In the genomic region with DNA sequence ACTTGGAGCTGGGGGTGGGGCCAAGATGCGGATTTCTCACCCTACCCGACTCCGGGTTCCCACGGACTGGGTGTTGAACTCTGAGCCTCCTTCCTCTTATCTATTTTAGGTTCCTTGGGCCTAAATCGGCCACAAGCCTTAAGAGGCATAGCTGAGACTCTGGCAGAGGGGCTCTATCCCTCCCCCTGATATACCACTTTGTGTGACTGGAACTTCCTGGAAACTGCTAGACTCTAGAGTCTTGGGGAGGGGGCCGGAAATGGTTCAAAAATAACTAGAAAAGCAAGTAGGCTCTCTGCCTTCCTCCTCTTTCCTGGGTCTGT, we compare ENCODE assay signal across 8 mouse cellular contexts. TPM values are rescaled to one million over a fixed set of nuclear protein-coding genes. Genes with fewer than 3 reads are reported as not detected.
DNase-seq lines count a peak whose midpoint lies in the region; ATAC-seq and TF ChIP-seq lines count a peak whose summit lies in the region.

No protein-coding gene starts in this region.

- H3K4me3 ChIP-seq in forebrain, embryonic 14.5 days (ENCODE audit: low read depth, low read length): peak overlapping the region; percentile 83
- peak overlapping the region; percentile 60 to 78 for H3K4me3 ChIP-seq in liver, embryonic 14.5 days (ENCODE audit: insufficient read depth in 1 of 2, low read depth in 2 of 2, low read length in 2 of 2)

- no peak for TF ChIP-seq EP300 in liver, embryonic 14.5 days (IDR thresholded peaks at IDR 0.05; ENCODE audit: low read depth)

- TF ChIP-seq CTCF in liver, embryonic 14.5 days (IDR thresholded peaks at IDR 0.05; ENCODE audit: low read depth): no peak

- no peak for ATAC-seq in forebrain, embryonic 14.5 days
- peak; percentile 69 for ATAC-seq in inflammation-experienced regulatory T-cells, adult 6 months
- ATAC-seq in liver, embryonic 14.5 days (ENCODE audit: insufficient read depth): peak; percentile 67

- H3K27me3 ChIP-seq in forebrain, embryonic 14.5 days (replicated peaks; ENCODE audit: control insufficient read depth, insufficient read depth, low read length): no peaks in the 10 kb centered on the region
- no peaks in the 10 kb centered on the region for H3K27me3 ChIP-seq in liver, embryonic 14.5 days (ENCODE audit: control insufficient read depth, insufficient read depth, low read length)

- 16% methylated on average over 6 of the region's 6 CpGs for WGBS in forebrain, embryonic 14.5 days
- WGBS in liver, embryonic 14.5 days (ENCODE audit: insufficient replicate concordance): 4% methylated on average over 6 of the region's 6 CpGs

- H3K27ac ChIP-seq in forebrain, embryonic 14.5 days (ENCODE audit: low read depth, low read length): no peak overlapping the region
- peak overlapping the region; percentile 2 for H3K27ac ChIP-seq in liver, embryonic 14.5 days

- H3K4me2 ChIP-seq in forebrain, embryonic 14.5 days (ENCODE audit: low read length): peak overlapping the region; percentile 70
- peak overlapping the region; percentile 71 for H3K4me2 ChIP-seq in liver, embryonic 14.5 days (ENCODE audit: low read depth)

- peaks cover 12% of the 10 kb centered on the region for H3K4me1 ChIP-seq in forebrain, embryonic 14.5 days (ENCODE audit: control insufficient read depth, insufficient read depth, low read length)
- H3K4me1 ChIP-seq in liver, embryonic 14.5 days (replicated peaks; ENCODE audit: control insufficient read depth in 2 of 2, insufficient read depth in 2 of 2, low read length in 1 of 2): peaks cover 14 to 23% of the 10 kb centered on the region in 2 experiments

- H3K9me3 ChIP-seq in forebrain, embryonic 14.5 days (replicated peaks; ENCODE audit: control insufficient read depth, low read length): no peaks in the 10 kb centered on the region
- H3K9me3 ChIP-seq in liver, embryonic 14.5 days (ENCODE audit: control insufficient read depth, low read length): no peaks in the 10 kb centered on the region

- no peaks in the 10 kb centered on the region for H3K36me3 ChIP-seq in forebrain, embryonic 14.5 days (ENCODE audit: control insufficient read depth, insufficient read depth, low read length)
- no peaks in the 10 kb centered on the region for H3K36me3 ChIP-seq in liver, embryonic 14.5 days (replicated peaks; ENCODE audit: control insufficient read depth, insufficient read depth, low read depth)

- DNase-seq in frontal cortex, adult 2 months (ENCODE audit: extremely low spot score in 1 of 2, low spot score in 1 of 2): peak; percentile 13 to 20
- DNase-seq in frontal cortex, postnatal 14 days (ENCODE audit: low spot score in 2 of 2): no peak
- peak; percentile 45 for DNase-seq in adipocyte (ENCODE audit: low spot score)
- DNase-seq in forebrain, embryonic 14.5 days (ENCODE audit: low spot score): peak; percentile 7
- peak in 2 of 3 experiments; percentile 42 to 49 for DNase-seq in liver, embryonic 14.5 days (ENCODE audit: low read depth in 3 of 3, low spot score in 3 of 3)
- peak; percentile 63 to 66 for DNase-seq in natural killer cell, adult 2 months (ENCODE audit: low spot score in 2 of 2)
- DNase-seq in frontal cortex, postnatal 25 days (ENCODE audit: low spot score in 2 of 2): no peak

- H3K9ac ChIP-seq in forebrain, embryonic 14.5 days (ENCODE audit: low read length): peak overlapping the region; percentile 89
- H3K9ac ChIP-seq in liver, embryonic 14.5 days (replicated peaks): peak overlapping the region; percentile 52; the same call in 1 of the 2 replicates

RNA-seq across cellular contexts. Expression of a gene that starts 1.0 kb away (rescaled TPM):
- 60.7 and 66.5 TPM in 2 replicates for polyA plus RNA-seq in frontal cortex, adult 2 months (2012; rRNA removed)
- polyA plus RNA-seq in forebrain, embryonic 14.5 days (2014; fragmentation: Nextera tagmentation; extraction: Ambion mirVana): 52.0 and 61.0 TPM in 2 replicates
- polyA plus RNA-seq in inflammation-experienced regulatory T-cells, adult 6 months (2017; shearing (Covaris generic)): 100 to 1,000 TPM; 125 to 263 (median 241) TPM
- 10.0 TPM in 2 replicates for polyA plus RNA-seq in liver, embryonic 14.5 days (2012; rRNA removed)
- 11.6 and 12.7 TPM in 2 replicates for polyA plus RNA-seq in liver, embryonic 14.5 days (2014; fragmentation: Nextera tagmentation; extraction: Ambion mirVana)

RNA-seq across cellular contexts. Expression of a gene that starts 9.3 kb away (rescaled TPM):
- 0.76 and 1.6 TPM in 2 replicates for polyA plus RNA-seq in frontal cortex, adult 2 months (2012; rRNA removed)
- 0.91 and 1.4 TPM in 2 replicates for polyA plus RNA-seq in forebrain, embryonic 14.5 days (2014; fragmentation: Nextera tagmentation; extraction: Ambion mirVana)
- 1 to 10 TPM in 1 of 3 experiments, under 1 TPM in 2; 0.36 to 1.0 (median 0.42) TPM for polyA plus RNA-seq in inflammation-experienced regulatory T-cells, adult 6 months (2017; shearing (Covaris generic))
- 0.06 and 0.07 TPM in 2 replicates for polyA plus RNA-seq in liver, embryonic 14.5 days (2012; rRNA removed)
- polyA plus RNA-seq in liver, embryonic 14.5 days (2014; fragmentation: Nextera tagmentation; extraction: Ambion mirVana): 0.16 and 0.24 TPM in 2 replicates

RNA-seq across cellular contexts. Expression of a gene that starts 30.3 kb away (rescaled TPM):
- polyA plus RNA-seq in frontal cortex, adult 2 months (2012; rRNA removed): 65.2 and 66.2 TPM in 2 replicates
- 101 and 107 TPM in 2 replicates for polyA plus RNA-seq in forebrain, embryonic 14.5 days (2014; fragmentation: Nextera tagmentation; extraction: Ambion mirVana)
- 100 to 1,000 TPM; 116 to 131 (median 128) TPM for polyA plus RNA-seq in inflammation-experienced regulatory T-cells, adult 6 months (2017; shearing (Covaris generic))
- polyA plus RNA-seq in liver, embryonic 14.5 days (2012; rRNA removed): 70.5 and 74.4 TPM in 2 replicates
- polyA plus RNA-seq in liver, embryonic 14.5 days (2014; fragmentation: Nextera tagmentation; extraction: Ambion mirVana): 116 and 119 TPM in 2 replicates

RNA-seq across cellular contexts. Expression of a gene that starts 33.7 kb away (rescaled TPM):
- polyA plus RNA-seq in frontal cortex, adult 2 months (2012; rRNA removed): 42.5 and 44.6 TPM in 2 replicates
- 9.8 and 14.6 TPM in 2 replicates for polyA plus RNA-seq in forebrain, embryonic 14.5 days (2014; fragmentation: Nextera tagmentation; extraction: Ambion mirVana)
- 10 to 100 TPM; 16.5 to 36.2 (median 26.9) TPM for polyA plus RNA-seq in inflammation-experienced regulatory T-cells, adult 6 months (2017; shearing (Covaris generic))
- 14.4 and 21.9 TPM in 2 replicates for polyA plus RNA-seq in liver, embryonic 14.5 days (2012; rRNA removed)
- polyA plus RNA-seq in liver, embryonic 14.5 days (2014; fragmentation: Nextera tagmentation; extraction: Ambion mirVana): 3.9 and 5.0 TPM in 2 replicates

RNA-seq across cellular contexts. Expression of a gene that starts 46.2 kb away (rescaled TPM):
- polyA plus RNA-seq in frontal cortex, adult 2 months (2012; rRNA removed): 96.6 and 101 TPM in 2 replicates
- 248 and 249 TPM in 2 replicates for polyA plus RNA-seq in forebrain, embryonic 14.5 days (2014; fragmentation: Nextera tagmentation; extraction: Ambion mirVana)
- polyA plus RNA-seq in inflammation-experienced regulatory T-cells, adult 6 months (2017; shearing (Covaris generic)): 100 to 1,000 TPM in 2 of 3 experiments, 10 to 100 TPM in 1; 92.5 to 122 (median 122) TPM
- polyA plus RNA-seq in liver, embryonic 14.5 days (2012; rRNA removed): 23.3 and 28.2 TPM in 2 replicates
- polyA plus RNA-seq in liver, embryonic 14.5 days (2014; fragmentation: Nextera tagmentation; extraction: Ambion mirVana): 33.5 and 36.8 TPM in 2 replicates

Comparison
In these comparisons a context has a peak if more than half of its experiments do, and no peak if none do; other contexts are left out.
1. DNase-seq: peak in frontal cortex, adult 2 months (2 of 2), adipocyte (single experiment), forebrain, embryonic 14.5 days (single experiment), liver, embryonic 14.5 days (2 of 3) and natural killer cell, adult 2 months (2 of 2); none in frontal cortex, postnatal 14 days (0 of 2) and frontal cortex, postnatal 25 days (0 of 2).